Mouse (Mus musculus) intestine, postnatal 0 days (tissue): ENCODE measurements around the gene Tescl. TPM values are rescaled to one million over a fixed set of nuclear protein-coding genes. Genes with fewer than 3 reads are reported as not detected.

ENCODE experiments used
- ATAC-seq: fragments of 200-750 bp; cut with Nextera tagmentation; 2 replicates; pipeline ENCODE4 v1.8.0; 2017; ENCODE audit warnings: mild to moderate bottlenecking, moderate TSS enrichment, moderate library complexity
- H3K27ac ChIP-seq: fragments of 300-500 bp; sonication (generic); 2 replicates; pipeline ENCODE4 v1.5.1; 2014; ENCODE audit warnings: mild to moderate bottlenecking, low read depth, low read length, moderate library complexity
- H3K27me3 ChIP-seq: fragments of 300-500 bp; sonication (generic); replicated peaks from 2 replicates; pipeline ENCODE4 v1.6.1; 2014; ENCODE audit warnings: low read length, mixed read lengths; ENCODE audit not compliant: control insufficient read depth, insufficient read depth
- H3K36me3 ChIP-seq: fragments of 300-500 bp; sonication (generic); 2 replicates; pipeline ENCODE4 v1.6.1; 2014; ENCODE audit warnings: mild to moderate bottlenecking, moderate library complexity; ENCODE audit not compliant: control insufficient read depth, insufficient read depth
- H3K4me1 ChIP-seq: fragments of 300-500 bp; sonication (generic); replicated peaks from 2 replicates; pipeline ENCODE4 v1.6.1; 2014; ENCODE audit warnings: antibody characterized with exemption, low read length, mixed read lengths; ENCODE audit not compliant: control insufficient read depth, insufficient read depth
- H3K4me2 ChIP-seq: fragments of 300-500 bp; sonication (generic); replicated peaks from 2 replicates; pipeline ENCODE4 v1.6.1; 2014; ENCODE audit warnings: low read depth, mild to moderate bottlenecking, moderate library complexity
- H3K4me3 ChIP-seq: fragments of 300-500 bp; sonication (generic); 2 replicates; pipeline ENCODE4 v1.5.1; 2014; ENCODE audit warnings: low read depth, low read length
- H3K9ac ChIP-seq: fragments of 300-500 bp; sonication (generic); 2 replicates; pipeline ENCODE4 v1.6.1; 2014; ENCODE audit warnings: mild to moderate bottlenecking, low read depth, low read length
- H3K9me3 ChIP-seq: fragments of 300-500 bp; sonication (generic); 2 replicates; pipeline ENCODE4 v1.6.1; 2016; ENCODE audit warnings: mixed run types; ENCODE audit not compliant: control insufficient read depth
- CTCF ChIP-seq: sonication (generic); IDR thresholded peaks from 2 replicates; pipeline ENCODE4 v1.5.1; 2016; ENCODE audit warnings: low read depth, mild to moderate bottlenecking, control low read depth, antibody characterized with exemption, moderate library complexity
- WGBS: fragments of 180-500 bp; shearing (Covaris S2); extraction: QIAGEN DNeasy Blood & Tissue Kit; methylation state at CpG from one replicate; pipeline ENCODE4 v1.1.7; 2014; 5-methylcytosine and 5-hydroxymethylcytosine counted together
- polyA plus RNA-seq: library from polyadenylated mRNA; unstranded; fragments of >200 nt; fragmentation: Nextera tagmentation; extraction: Ambion mirVana; gene quantifications from 2 replicates; pipeline ENCODE4 v1.2.1, GENCODE M21; 2015

The Tescl gene
- polyA plus RNA-seq, 1 experiment from 2014 or later: not detected

- Histone ChIP-seq H3K36me3 (no peaks in the 10 kb centered on the region), H3K4me3 (no peak overlapping the region), H3K4me2 (no peak overlapping the region), H3K9me3 (no peaks in the 10 kb centered on the region), H3K9ac (no peak overlapping the region), H3K27me3 (no peaks in the 10 kb centered on the region), H3K4me1 (no peaks in the 10 kb centered on the region), H3K27ac (no peak overlapping the region)
- 76% methylated on average over 6 of the region's 6 CpGs for WGBS
- TF ChIP-seq CTCF: no peak
- no peak for ATAC-seq
Measured at GRCm38 (mm10) chr7:24355646-24356045, 21.9 kb upstream of the Tescl start.

DNA sequence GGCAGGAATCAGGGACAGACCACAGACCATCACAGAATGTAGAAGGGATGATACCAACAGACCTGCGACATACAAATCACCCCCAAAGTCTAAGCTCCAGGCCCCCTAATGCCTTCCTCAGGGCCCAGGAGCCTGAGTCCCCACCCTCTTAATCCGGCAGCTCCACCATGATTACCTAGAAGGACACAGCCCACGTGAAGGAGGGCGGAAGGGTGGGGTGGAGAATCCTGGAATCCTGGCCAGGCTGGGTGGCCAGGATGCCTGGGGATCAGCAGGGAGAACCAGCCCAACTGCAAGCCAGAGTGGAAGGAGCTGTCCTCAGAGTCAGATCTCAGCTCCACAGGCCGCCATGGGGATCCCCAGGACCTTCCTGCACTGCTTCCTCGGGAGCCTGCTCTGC, 15.2 kb upstream of the Tescl start, which contains the start of gene Lypd5:
Gene Lypd5, plus strand, starts transcription at position 301 of the 400 bp plus-strand sequence.
- H3K9me3 ChIP-seq: no peaks in the 10 kb centered on the region
- no peak for ATAC-seq

DNA sequence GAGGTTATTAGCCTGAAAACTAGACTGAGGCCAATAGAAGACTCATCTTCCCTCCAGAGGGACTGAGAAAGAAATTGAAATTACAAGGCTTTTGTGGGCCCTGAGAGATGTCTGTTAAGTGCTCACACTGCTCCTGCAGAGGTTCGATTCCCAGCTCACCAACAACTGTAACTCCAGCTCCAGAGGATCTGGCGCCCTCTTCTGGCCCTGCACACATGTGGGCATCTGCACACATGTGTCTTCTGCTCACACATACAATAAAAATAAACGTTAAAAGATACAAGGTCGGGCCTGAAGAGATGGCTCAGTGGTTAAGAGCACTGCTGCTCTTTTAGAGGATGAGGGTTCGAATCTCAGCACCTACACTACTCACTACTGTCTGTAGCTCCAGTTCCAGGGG, 12.7 kb upstream of the Tescl start:
- no peak overlapping the region for H3K27ac ChIP-seq
- 74% methylated on average over 5 of the region's 5 CpGs for WGBS
- TF ChIP-seq CTCF: peak; percentile 22; the same call in 1 of the 2 replicates
- no peak overlapping the region for H3K9ac ChIP-seq
- H3K27me3 ChIP-seq: no peaks in the 10 kb centered on the region
- no peak overlapping the region for H3K4me3 ChIP-seq
- no peaks in the 10 kb centered on the region for H3K36me3 ChIP-seq
- H3K4me1 ChIP-seq: no peaks in the 10 kb centered on the region
- no peaks in the 10 kb centered on the region for H3K9me3 ChIP-seq
- ATAC-seq: no peak
- H3K4me2 ChIP-seq: no peak overlapping the region

More for the DNA sequence above, 15.2 kb upstream of the Tescl start, which contains the start of gene Lypd5:
- no peak for TF ChIP-seq CTCF
- Histone ChIP-seq H3K4me1 (no peaks in the 10 kb centered on the region), H3K4me2 (no peak within 1 kb of the TSS), H3K27ac (no peak within 1 kb of the TSS), H3K27me3 (no peaks in the 10 kb centered on the region), H3K9ac (no peak within 1 kb of the TSS), H3K36me3 (no peaks in the 10 kb centered on the region), H3K4me3 (no peak within 1 kb of the TSS)
- WGBS: 37% methylated on average over 6 of the region's 6 CpGs

DNA sequence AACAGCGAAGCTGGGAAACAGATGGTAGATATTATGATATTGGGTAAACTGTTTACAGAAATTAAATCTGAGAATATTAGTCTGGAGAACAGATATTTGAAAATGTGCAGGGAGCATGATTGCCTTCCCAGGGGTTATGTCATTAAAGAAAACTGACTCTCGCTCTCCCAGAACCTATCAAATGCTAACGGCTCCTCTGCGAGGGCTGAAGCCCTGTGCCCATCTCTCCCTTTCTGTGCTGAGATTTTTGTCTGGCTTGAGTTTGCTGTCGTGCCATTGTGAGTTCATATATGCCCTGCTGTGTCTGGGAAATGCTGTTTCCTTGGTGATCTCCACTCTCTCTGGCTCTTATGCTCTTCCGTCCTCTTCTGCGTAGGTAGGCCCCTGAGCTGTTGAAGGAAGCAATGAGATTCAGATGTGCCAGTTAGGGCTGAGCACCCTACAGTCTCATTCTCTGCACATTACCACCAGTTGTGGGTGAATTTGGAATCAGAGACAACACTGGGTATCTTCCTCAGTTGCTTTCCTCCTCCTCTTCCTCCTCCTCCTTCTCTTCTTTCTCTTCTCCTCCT, 10.1 kb upstream of the Tescl start:
- no peak for TF ChIP-seq CTCF
- WGBS: 67% methylated on average over 7 of the region's 7 CpGs
- H3K36me3 ChIP-seq: no peaks in the 10 kb centered on the region
- H3K27ac ChIP-seq: no peak overlapping the region
- H3K4me1 ChIP-seq: no peaks in the 10 kb centered on the region
- H3K9me3 ChIP-seq: no peaks in the 10 kb centered on the region
- H3K9ac ChIP-seq: no peak overlapping the region
- ATAC-seq: no peak
- no peak overlapping the region for H3K4me2 ChIP-seq
- no peak overlapping the region for H3K4me3 ChIP-seq
- no peaks in the 10 kb centered on the region for H3K27me3 ChIP-seq

GRCm38 (mm10) chr7:24338241-24338640, 4.5 kb upstream of the Tescl start:
- 32% methylated on average over 2 of the region's 2 CpGs for WGBS
- no peak overlapping the region for H3K9ac ChIP-seq
- no peak overlapping the region for H3K27ac ChIP-seq
- TF ChIP-seq CTCF: peak; percentile 23; the same call in 1 of the 2 replicates
- peaks cover 6% of the 10 kb centered on the region; the same call in 1 of the 2 replicates for H3K27me3 ChIP-seq
- H3K4me2 ChIP-seq: no peak overlapping the region
- ATAC-seq: no peak
- no peaks in the 10 kb centered on the region for H3K9me3 ChIP-seq
- no peak overlapping the region for H3K4me3 ChIP-seq
- H3K36me3 ChIP-seq: no peaks in the 10 kb centered on the region
- no peaks in the 10 kb centered on the region for H3K4me1 ChIP-seq

GRCm38 (mm10) chr7:24335699-24336309, 2.1 kb upstream of the Tescl start:
- no peak for ATAC-seq
- Histone ChIP-seq H3K4me1 (no peaks in the 10 kb centered on the region), H3K9me3 (no peaks in the 10 kb centered on the region), H3K4me3 (no peak overlapping the region), H3K27me3 (peaks cover 15% of the 10 kb centered on the region; the same call in 1 of the 2 replicates), H3K9ac (no peak overlapping the region), H3K36me3 (no peaks in the 10 kb centered on the region), H3K4me2 (no peak overlapping the region), H3K27ac (no peak overlapping the region)
- peak; percentile 81 for TF ChIP-seq CTCF
- WGBS: 9% methylated on average over 5 of the region's 5 CpGs
